Mouse (Mus musculus): ENCODE measurements around the gene Tmem150b.

DNA sequence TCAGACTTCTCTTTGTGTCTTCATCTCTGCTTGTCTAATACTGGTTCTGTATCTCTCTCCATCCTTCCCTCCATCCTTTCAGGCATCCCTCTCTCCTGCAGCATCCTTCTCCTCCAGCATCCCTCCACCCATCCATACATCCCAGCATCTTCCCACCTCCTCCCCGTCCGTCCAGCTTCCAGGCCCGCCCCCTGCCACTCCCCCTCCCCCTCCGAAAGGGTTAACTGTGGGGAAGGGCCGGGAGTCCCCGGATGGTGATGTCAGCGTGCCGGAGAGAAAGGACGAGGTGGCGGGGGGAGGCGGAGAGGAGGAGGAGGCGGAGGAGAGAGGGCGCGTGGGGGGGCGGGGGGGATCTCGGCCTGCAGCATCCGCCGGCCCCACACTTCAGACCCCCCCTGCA lies 34.7 kb downstream of the Tmem150b start, which contains the start of gene Brsk1:
- TF ChIP-seq TCF12 (IDR thresholded peaks at IDR 0.05; ENCODE audit: low read depth, low read length): no peak
- TF ChIP-seq MAX (IDR thresholded peaks at IDR 0.05; ENCODE audit: low read length): no peak
- TF ChIP-seq CTCF (conservative IDR thresholded peaks at IDR 0.05 in 1 of 2, IDR thresholded peaks at IDR 0.05 in 1 of 2; ENCODE audit: low read depth in 2 of 2, low read length in 2 of 2): no peak
- TF ChIP-seq ZC3H11A (IDR thresholded peaks at IDR 0.05; ENCODE audit: low read depth, low read length): no peak
- no peak for TF ChIP-seq MXI1 (IDR thresholded peaks at IDR 0.05; ENCODE audit: low read depth, low read length)
- TF ChIP-seq POLR2A (IDR thresholded peaks at IDR 0.05; ENCODE audit: low read depth, low read length): no peak
- no peak for TF ChIP-seq PAX5 (IDR thresholded peaks at IDR 0.05; ENCODE audit: low read length)
- no peak for TF ChIP-seq HCFC1 (IDR thresholded peaks at IDR 0.05; ENCODE audit: low read depth, low read length)
- no peak for TF ChIP-seq CHD1 (IDR thresholded peaks at IDR 0.05; ENCODE audit: low read depth, low read length)
- no peak for TF ChIP-seq EP300 (IDR thresholded peaks at IDR 0.05; ENCODE audit: low read length)
- TF ChIP-seq USF1 (IDR thresholded peaks at IDR 0.05; ENCODE audit: low read depth, low read length): no peak
- no peak for TF ChIP-seq BHLHE40 (IDR thresholded peaks at IDR 0.05; ENCODE audit: low read depth, low read length)
- no peak for TF ChIP-seq MYC (IDR thresholded peaks at IDR 0.05; ENCODE audit: low read depth, low read length)
- TF ChIP-seq MAZ (IDR thresholded peaks at IDR 0.05; ENCODE audit: low read depth, low read length): no peak
